Mouse (Mus musculus): ENCODE data around the gene Nradd.

Gene Nradd

DNA sequence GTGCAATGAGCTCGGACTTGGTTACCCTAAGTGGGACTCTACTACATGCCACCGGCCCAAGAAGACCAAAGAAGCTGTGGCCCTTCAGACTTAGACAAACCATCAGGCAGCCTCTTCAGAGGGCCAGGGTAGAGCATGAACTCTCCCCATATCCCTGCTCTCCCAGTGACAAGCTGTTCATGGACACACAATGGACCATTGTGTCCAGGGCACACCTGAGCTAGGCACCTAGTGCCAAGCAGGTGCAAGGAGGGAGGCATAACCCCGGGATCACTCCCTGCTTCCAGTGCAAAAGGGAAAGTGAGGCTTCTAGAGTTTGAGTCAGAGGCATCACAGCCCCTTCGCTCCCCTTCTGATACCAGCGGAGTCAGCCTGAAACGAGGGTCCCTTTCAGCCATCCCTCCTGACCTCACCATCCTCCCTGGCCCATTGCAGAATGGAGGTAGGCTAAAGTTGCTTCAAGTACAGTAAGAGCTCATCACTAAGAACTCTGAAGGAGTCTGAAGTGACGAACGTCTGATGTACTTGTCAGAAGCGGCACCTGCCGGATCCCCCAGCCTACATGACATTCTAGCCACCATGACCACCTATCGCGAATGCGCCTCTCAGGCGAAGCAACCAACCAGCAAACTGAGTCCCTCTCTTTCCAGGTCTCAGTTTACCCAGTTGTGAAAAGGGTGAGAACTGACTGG, 28.9 kb upstream of the Nradd start:
- no peak for DNase-seq

DNA sequence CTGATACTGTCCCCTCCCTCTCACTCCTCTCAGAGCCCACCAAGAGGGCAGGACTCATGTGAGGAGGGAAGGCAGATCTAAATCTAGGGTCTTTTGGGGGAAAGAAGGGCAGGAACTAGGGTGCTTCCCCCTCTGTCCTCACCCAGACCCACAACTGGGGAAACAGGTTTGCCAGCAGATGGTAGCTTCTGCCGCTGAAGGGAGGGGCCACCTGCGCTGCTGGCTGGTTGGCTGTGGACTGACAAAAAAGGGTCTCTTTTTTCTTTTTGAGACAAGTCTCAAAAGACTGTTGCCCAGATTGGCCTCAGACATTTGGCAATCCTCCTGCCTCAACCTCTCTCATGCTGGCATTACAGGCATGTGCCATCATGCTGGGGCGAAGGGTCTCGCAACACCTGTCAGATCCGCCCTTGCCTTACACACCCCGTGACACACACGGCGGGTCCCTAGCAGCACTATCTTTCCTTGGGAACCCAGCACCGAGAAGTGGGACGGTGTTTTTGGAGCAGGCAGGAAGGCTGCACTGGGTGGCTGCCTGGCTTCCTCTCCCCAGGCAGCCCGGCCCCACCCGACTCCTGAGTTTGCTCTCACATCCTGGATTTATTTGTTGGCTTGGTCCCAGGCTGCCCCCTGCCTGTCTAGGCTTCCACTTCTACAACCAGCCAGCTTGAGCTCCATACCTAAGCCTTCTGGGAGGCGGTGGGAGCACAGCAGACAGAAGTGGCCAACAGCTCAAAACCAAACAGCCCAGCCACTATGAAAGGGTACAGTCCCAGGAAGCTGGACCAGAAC, 27.9 kb upstream of the Nradd start:
- peak; percentile 39 for DNase-seq

- no peak for DNase-seq
Observed at GRCm38 (mm10) chr9:110649775-110650174, 25.5 kb upstream of the Nradd start.

- no peak for DNase-seq
Observed at GRCm38 (mm10) chr9:110645219-110645618, 21.0 kb upstream of the Nradd start.

GRCm38 (mm10) chr9:110644295-110644694, 20.0 kb upstream of the Nradd start:
- no peak for DNase-seq

DNA sequence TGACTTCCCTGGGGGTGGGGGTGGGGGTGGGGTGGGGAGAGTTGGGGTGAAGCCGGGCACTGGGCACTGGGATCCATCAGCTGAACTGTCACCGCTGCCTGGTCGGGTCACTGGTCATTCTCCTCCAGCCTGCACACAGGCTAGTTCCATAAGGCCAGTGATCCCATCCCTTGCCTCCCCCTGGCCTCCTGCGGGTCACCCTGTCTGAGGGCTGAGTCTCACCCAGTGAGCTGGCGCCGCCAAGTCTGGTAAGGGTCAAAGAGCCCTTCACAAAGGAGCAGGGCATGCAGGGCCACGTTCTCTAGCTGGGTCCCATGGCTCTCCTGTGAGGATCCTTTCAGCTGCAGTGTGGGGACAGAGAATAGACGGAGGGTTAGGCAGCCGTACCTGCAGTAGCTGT, 19.5 kb upstream of the Nradd start:
- DNase-seq, result no peak

GRCm38 (mm10) chr9:110642812-110643524, 18.7 kb upstream of the Nradd start:
- DNase-seq, result no peak

DNA sequence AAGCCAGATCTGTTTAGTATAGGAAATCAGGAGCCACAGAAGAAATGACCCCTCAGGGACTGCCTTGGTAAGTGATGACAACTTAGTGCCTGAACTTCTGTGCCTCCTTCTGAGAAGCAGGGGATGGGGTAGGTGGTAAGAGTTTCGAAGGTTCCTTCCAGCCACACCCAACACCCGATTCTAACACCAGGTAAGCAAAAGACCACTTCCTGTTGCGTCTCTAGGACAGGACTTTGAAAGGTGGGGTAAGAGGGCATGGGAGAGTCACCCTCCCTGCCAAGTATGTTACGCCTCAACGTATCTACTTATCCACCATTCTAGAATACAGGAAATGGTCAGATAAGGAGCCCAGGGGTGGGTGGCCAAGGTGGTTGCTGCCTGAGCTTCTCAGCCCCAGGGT, 16.8 kb upstream of the Nradd start:
- DNase-seq, result no peak

DNA sequence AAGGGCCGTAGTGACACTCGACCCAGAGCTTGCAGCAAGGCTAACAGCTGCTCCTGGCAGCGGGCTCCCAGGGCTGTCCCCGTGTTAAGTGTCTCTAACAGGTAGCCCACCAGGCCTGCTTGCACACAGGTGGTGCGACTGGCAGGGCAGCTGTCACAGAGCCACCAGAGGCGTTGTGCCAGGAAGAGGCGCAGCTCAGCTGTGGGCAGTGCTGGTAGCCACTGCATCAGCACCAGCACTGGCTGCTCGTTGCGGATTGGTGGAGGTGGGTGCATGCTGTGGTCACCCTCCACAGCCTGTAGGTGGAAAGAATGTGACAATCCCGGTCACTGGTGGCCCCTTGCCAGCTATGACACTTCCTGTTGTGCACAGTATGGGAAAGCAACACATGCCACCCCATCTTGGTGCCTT, 14.4 kb upstream of the Nradd start:
- no peak for DNase-seq

- peak; percentile 89 for DNase-seq
Observed at GRCm38 (mm10) chr9:110635225-110635624, 11.0 kb upstream of the Nradd start.

DNA sequence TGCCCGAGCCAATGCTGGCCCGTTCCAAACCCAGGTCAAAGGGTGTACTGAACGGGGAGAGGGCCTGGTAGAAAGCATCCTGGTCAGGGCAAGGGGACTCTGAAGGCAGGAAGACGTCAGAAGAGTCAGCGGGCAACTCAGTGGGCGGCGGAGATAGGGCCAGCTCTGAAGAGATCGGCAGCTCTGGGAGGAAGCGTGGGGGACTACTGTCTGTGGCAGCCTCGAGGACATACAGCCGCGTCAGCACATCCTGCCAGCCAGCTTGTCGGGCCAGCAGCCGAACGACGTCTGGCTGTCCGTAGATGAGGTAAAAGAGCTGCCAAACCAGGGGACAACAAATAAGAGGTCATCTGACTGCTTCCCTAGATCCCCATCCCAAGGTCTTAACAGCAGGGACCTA, 9.6 kb upstream of the Nradd start:
- DNase-seq, result no peak

DNA sequence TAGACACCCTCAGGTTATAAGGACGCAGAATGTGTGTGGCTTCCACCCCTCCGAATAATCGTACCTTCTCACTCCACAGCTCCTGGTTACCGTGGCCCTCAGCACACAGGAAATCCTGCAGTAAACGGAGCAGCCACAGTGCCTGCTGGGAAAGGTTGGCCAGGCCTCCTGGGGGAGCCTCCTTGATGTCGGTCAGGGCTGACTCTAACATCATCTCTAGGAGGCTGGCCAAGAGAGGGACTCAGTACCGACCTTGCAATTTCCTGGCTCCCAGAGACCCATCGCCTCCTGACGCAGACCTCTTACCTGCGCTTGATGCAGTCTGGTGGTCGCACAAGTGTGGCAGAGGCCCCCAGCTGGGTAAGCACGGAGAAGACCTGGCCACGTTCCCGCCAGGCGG, 8.4 kb upstream of the Nradd start:
- no peak for DNase-seq

GRCm38 (mm10) chr9:110631651-110632275, 7.5 kb upstream of the Nradd start:
- DNase-seq, result peak; percentile 75

- DNase-seq, result peak; percentile 87
Observed at GRCm38 (mm10) chr9:110631191-110631590, 6.9 kb upstream of the Nradd start.

DNA sequence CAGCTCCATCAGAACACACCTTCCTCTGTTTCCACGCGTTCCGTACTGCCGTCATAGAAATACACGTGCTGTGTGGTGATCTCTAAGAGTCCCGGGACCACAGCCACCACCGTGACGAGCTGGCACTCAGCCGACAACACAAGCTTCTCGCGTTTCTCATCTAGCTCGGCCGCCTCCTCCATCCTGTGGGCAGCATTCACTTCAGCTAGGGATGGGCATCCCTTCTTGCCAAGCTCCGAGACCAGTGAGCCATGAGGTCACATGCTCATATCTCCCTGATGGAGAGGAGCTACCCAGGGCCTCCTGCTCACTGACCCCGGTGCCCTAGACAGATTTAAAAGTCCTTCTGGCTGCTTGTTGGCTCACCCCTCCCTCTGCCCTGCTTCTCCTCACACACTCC, 5.9 kb upstream of the Nradd start:
- DNase-seq, result no peak

DNA sequence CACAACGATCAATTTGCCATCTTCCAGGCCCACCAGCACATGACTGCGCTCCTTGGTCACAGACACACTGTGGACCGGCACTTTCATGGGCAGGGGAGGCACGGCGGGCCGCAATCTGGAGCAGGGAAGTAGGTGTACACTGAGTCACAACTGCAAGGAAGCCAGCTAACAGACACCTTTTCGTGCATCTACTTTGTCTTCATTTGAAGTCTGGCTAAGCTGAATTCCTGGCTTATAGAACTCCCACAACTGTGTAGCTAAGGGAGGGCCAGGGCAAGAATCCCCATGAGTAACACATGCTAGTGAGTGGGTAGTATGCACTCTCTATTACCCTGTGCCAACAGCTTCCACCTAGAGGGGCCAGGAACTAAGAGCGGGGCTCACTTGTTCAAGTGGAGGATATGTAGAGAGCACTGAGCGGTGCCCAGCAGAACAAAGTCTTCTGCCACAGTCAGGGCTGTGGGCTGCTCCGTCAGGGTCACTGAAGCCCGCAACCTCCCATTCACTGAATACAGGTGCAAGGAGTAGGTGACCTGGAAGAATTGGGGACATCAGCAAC, 1.2 kb upstream of the Nradd start:
- DNase-seq, result no peak

DNA sequence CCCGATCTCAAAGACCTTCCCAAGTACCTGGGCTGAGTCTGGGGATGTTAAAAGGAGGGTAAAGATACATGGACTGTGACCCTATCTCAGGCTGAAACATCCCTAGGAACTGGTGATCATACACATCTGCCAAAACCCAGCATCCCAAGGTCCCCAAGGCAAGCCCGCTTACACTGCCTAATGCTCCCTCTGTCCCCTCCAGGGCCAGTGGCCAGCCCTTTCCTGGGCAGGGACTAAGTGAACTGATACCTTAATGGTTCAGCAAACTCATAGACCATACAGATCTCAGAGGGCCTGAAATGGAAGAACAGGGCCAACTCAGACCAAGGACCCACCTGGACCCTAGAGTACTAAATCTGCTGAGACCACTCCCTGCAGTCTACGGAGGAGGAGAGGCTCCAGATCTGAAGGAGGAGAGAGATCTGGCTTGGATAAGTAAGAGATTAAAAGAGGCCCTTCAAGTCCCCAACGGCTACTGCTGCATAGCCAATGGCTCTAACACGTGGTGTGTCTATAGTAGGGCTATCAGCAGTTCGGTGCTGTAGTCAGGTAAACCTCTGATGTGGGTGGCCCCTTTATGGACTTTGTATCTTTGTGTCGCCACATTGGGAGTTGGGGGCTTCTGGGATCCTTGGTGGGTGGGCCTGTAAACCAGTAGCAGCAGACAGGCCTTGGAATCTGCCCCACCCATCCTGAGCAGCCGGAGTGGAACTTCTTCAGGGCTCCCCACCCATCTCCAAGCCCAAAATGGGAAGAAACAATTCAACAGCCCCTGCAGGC, 646 bp downstream of the Nradd start:
- DNase-seq, result no peak

- DNase-seq, result no peak
Observed at GRCm38 (mm10) chr9:110622621-110623219, 1.5 kb downstream of the Nradd start.

DNA sequence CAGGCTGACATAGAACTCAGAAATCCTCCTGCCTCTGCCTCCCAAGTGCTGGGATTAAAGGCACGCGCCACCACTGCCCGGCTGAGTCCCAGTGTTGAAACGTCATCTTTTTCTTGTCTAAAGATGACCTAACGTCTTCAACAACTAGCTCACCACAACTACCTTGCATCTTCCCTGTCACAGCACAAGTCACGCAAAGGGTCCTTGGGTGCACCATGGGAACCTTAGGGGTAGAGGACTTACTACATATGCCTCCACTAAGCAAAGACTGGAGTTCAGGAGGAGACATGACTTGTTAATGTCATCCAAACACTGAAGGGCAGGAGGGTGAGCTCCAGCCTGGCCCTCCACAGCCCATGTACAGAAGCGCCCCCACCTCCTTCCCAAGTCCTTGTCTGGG, 3.6 kb downstream of the Nradd start:
- no peak for DNase-seq

GRCm38 (mm10) chr9:110620180-110620579, 4.1 kb downstream of the Nradd start:
- DNase-seq, result no peak

- no peak for DNase-seq
Observed at GRCm38 (mm10) chr9:110617081-110617480, 7.2 kb downstream of the Nradd start.

- DNase-seq, result no peak
Observed at GRCm38 (mm10) chr9:110611471-110611870, 12.8 kb downstream of the Nradd start.

Data from embryo, embryonic 11 days (tissue).